Mouse (Mus musculus): ENCODE measurements around the gene Fam20a. TPM values are rescaled to one million over a fixed set of nuclear protein-coding genes. Genes with fewer than 3 reads are reported as not detected.

Gene Fam20a
- polyA plus RNA-seq, 1 experiment from 2014 or later, result 1.3 TPM

DNA sequence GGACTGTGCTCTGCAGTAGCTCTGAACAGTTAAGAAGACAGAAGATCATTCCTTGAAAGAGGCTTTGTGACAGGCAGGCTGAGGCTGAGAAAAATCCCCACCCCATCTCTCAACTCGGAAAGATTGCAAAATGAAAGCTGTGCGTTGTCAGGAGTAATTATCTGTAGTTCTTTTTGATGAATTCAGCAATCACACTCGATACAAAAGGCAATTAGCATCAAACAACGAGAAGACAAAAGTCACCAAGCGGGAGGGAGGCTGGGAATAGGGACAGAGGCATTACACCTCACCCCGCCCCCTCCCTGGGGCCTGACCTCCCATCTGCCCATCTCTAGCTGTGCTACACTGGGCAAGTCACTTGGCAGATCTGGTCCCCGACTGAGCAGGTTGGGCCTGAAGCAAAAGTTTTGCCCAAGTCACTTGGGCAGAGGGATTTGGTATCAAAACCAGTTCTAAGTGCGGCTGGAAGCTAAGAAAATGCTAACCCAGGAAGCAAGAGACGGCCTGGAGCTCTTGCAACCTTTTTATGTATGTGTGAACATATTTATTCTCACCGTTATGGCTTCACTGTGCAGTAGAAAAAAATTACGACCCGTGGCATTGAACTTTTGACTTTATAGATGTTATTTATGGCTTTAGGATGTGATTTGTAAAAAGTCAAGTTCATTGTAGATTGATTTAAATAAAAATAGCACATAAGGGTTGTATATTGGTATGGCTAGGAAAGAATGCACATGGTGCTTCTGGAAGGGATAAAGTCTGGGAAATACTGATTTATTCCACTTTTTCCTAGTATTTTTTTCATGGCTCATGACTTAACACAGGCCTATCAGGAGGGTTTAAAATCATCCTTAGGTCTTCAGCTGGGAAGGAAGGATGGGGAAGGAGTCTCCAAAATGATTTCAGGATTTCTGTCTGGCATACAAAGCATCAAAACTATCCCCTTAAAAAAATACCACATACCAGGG lies 29.8 kb upstream of the Fam20a start:
- Histone ChIP-seq H3K4me1 (ENCODE audit: control insufficient read depth, insufficient read depth, low read length) (no peaks in the 10 kb centered on the region), H3K27ac (replicated peaks; ENCODE audit: low read depth, low read length) (no peak overlapping the region), H3K4me2 (ENCODE audit: low read depth, low read length) (no peak overlapping the region), H3K9ac (replicated peaks; ENCODE audit: low read length) (no peak overlapping the region), H3K4me3 (ENCODE audit: low read depth, low read length) (no peak overlapping the region), H3K27me3 (ENCODE audit: control insufficient read depth, insufficient read depth, low read length) (no peaks in the 10 kb centered on the region), H3K36me3 (replicated peaks; ENCODE audit: control insufficient read depth, insufficient read depth, low read depth, low read length) (no peaks in the 10 kb centered on the region), H3K9me3 (replicated peaks; ENCODE audit: control insufficient read depth, low read length) (no peaks in the 10 kb centered on the region)
- 44% methylated on average over 12 of the region's 12 CpGs for WGBS
- DNase-seq (ENCODE audit: low spot score) (no peak), ATAC-seq (replicated peaks; ENCODE audit: insufficient number of reproducible peaks, low FRiP score, low TSS enrichment, low read depth) (no peak; the same call in 1 of the 2 replicates)

- no peak for DNase-seq (ENCODE audit: low spot score)
- ATAC-seq (replicated peaks; ENCODE audit: insufficient number of reproducible peaks, low FRiP score, low TSS enrichment, low read depth), result no peak
- Histone ChIP-seq H3K27me3 (ENCODE audit: control insufficient read depth, insufficient read depth, low read length) (no peaks in the 10 kb centered on the region), H3K4me1 (ENCODE audit: control insufficient read depth, insufficient read depth, low read length) (no peaks in the 10 kb centered on the region), H3K9ac (replicated peaks; ENCODE audit: low read length) (no peak overlapping the region), H3K27ac (replicated peaks; ENCODE audit: low read depth, low read length) (no peak overlapping the region), H3K36me3 (replicated peaks; ENCODE audit: control insufficient read depth, insufficient read depth, low read depth, low read length) (no peaks in the 10 kb centered on the region), H3K4me2 (ENCODE audit: low read depth, low read length) (no peak overlapping the region), H3K9me3 (replicated peaks; ENCODE audit: control insufficient read depth, low read length) (no peaks in the 10 kb centered on the region), H3K4me3 (ENCODE audit: low read depth, low read length) (no peak overlapping the region)
- WGBS, result 73% methylated on average over 4 of the region's 4 CpGs
These were observed 23.1 kb upstream of the Fam20a start for GRCm38 (mm10) chr11:109745210-109745609.

- Histone ChIP-seq H3K9ac (replicated peaks; ENCODE audit: low read length) (no peak overlapping the region), H3K4me3 (ENCODE audit: low read depth, low read length) (no peak overlapping the region), H3K4me2 (ENCODE audit: low read depth, low read length) (no peak overlapping the region), H3K9me3 (replicated peaks; ENCODE audit: control insufficient read depth, low read length) (no peaks in the 10 kb centered on the region), H3K36me3 (replicated peaks; ENCODE audit: control insufficient read depth, insufficient read depth, low read depth, low read length) (no peaks in the 10 kb centered on the region), H3K27ac (replicated peaks; ENCODE audit: low read depth, low read length) (no peak overlapping the region), H3K4me1 (ENCODE audit: control insufficient read depth, insufficient read depth, low read length) (no peaks in the 10 kb centered on the region), H3K27me3 (ENCODE audit: control insufficient read depth, insufficient read depth, low read length) (no peaks in the 10 kb centered on the region)
- DNase-seq (ENCODE audit: low spot score) (no peak), ATAC-seq (replicated peaks; ENCODE audit: insufficient number of reproducible peaks, low FRiP score, low TSS enrichment, low read depth) (no peak)
- WGBS, result 63% methylated on average over 3 of the region's 3 CpGs
These were observed 15.9 kb upstream of the Fam20a start for GRCm38 (mm10) chr11:109737967-109738366.

DNA sequence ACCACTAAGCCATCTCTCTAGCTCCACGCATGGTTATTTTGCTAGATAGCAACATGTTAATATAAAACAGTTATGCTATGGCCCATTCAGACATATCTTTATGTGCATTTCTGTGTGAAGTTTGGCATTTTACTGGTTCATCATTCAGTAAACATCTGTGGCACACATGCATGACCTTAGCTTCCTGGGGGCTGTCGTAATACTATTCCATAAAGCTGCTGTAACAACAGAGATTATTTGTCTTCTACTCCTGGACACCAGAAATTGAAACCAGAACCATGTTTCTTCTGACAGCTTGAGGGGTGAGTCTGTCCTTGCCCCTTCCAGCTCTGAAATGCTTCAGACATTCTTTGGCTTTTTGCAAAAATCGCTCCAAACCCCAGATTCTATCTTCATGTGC lies 14.3 kb upstream of the Fam20a start:
- 45% methylated on average over 3 of the region's 3 CpGs for WGBS
- ATAC-seq (replicated peaks; ENCODE audit: insufficient number of reproducible peaks, low FRiP score, low TSS enrichment, low read depth) (no peak), DNase-seq (ENCODE audit: low spot score) (no peak)
- Histone ChIP-seq H3K4me3 (ENCODE audit: low read depth, low read length) (no peak overlapping the region), H3K4me2 (ENCODE audit: low read depth, low read length) (no peak overlapping the region), H3K27ac (replicated peaks; ENCODE audit: low read depth, low read length) (no peak overlapping the region), H3K36me3 (replicated peaks; ENCODE audit: control insufficient read depth, insufficient read depth, low read depth, low read length) (no peaks in the 10 kb centered on the region), H3K4me1 (ENCODE audit: control insufficient read depth, insufficient read depth, low read length) (no peaks in the 10 kb centered on the region), H3K27me3 (ENCODE audit: control insufficient read depth, insufficient read depth, low read length) (no peaks in the 10 kb centered on the region), H3K9ac (replicated peaks; ENCODE audit: low read length) (no peak overlapping the region), H3K9me3 (replicated peaks; ENCODE audit: control insufficient read depth, low read length) (no peaks in the 10 kb centered on the region)

DNA sequence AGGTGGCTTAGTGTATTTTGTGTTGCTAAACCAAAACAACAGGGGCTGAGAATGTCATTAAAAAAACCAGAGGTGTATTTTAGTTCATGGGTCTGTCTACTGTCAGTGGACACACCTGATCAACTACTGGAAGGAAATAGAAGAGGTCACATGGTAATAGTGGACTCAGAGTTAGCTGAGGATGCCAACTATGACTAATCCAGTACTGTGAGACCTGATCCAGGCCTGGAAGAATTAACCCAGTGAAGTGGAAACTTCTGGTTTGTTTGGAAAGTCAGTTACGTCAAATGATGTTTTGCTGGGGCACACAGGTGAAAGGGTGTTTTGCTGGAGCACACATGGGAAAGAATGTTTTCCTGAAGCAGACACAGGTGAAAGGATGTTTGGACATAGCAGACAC lies 12.3 kb upstream of the Fam20a start:
- Histone ChIP-seq H3K27ac (replicated peaks; ENCODE audit: low read depth, low read length) (no peak overlapping the region), H3K27me3 (ENCODE audit: control insufficient read depth, insufficient read depth, low read length) (no peaks in the 10 kb centered on the region), H3K9me3 (replicated peaks; ENCODE audit: control insufficient read depth, low read length) (no peaks in the 10 kb centered on the region), H3K36me3 (replicated peaks; ENCODE audit: control insufficient read depth, insufficient read depth, low read depth, low read length) (no peaks in the 10 kb centered on the region), H3K9ac (replicated peaks; ENCODE audit: low read length) (no peak overlapping the region), H3K4me3 (ENCODE audit: low read depth, low read length) (no peak overlapping the region), H3K4me2 (ENCODE audit: low read depth, low read length) (no peak overlapping the region), H3K4me1 (ENCODE audit: control insufficient read depth, insufficient read depth, low read length) (no peaks in the 10 kb centered on the region)
- DNase-seq (ENCODE audit: low spot score) (no peak), ATAC-seq (replicated peaks; ENCODE audit: insufficient number of reproducible peaks, low FRiP score, low TSS enrichment, low read depth) (no peak)
- 85% methylated on average over 1 of the region's 1 CpGs for WGBS

GRCm38 (mm10) chr11:109732726-109733438 lies 10.8 kb upstream of the Fam20a start:
- no peaks in the 10 kb centered on the region for H3K27me3 ChIP-seq (ENCODE audit: control insufficient read depth, insufficient read depth, low read length)
- H3K4me2 ChIP-seq (ENCODE audit: low read depth, low read length), result no peak overlapping the region
- 80% methylated on average over 8 of the region's 8 CpGs for WGBS
- H3K4me1 ChIP-seq (ENCODE audit: control insufficient read depth, insufficient read depth, low read length), result no peaks in the 10 kb centered on the region
- no peaks in the 10 kb centered on the region for H3K9me3 ChIP-seq (replicated peaks; ENCODE audit: control insufficient read depth, low read length)
- no peak overlapping the region for H3K9ac ChIP-seq (replicated peaks; ENCODE audit: low read length)
- ATAC-seq (replicated peaks; ENCODE audit: insufficient number of reproducible peaks, low FRiP score, low TSS enrichment, low read depth) (no peak), DNase-seq (ENCODE audit: low spot score) (no peak)
- no peak overlapping the region for H3K27ac ChIP-seq (replicated peaks; ENCODE audit: low read depth, low read length)
- no peak overlapping the region for H3K4me3 ChIP-seq (ENCODE audit: low read depth, low read length)
- H3K36me3 ChIP-seq (replicated peaks; ENCODE audit: control insufficient read depth, insufficient read depth, low read depth, low read length), result no peaks in the 10 kb centered on the region

DNA sequence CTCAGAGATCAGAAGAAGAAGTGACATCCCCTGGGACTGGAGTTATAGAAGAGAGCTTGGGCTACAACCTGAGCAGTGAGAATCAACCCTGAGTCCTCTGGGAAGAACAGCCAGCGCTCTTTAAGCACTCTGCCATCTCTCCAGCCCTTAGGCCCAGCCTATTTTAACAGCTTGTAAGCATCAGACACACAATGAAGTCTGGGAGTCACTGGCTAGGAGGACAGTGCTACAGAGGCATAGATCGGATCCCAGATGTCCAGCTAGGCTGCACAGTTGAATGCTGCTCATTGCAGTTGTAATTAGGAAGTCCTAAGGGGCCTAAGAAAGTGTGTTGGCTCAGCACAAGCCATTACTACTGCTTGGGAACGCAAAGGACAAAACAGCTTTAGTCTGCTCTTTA lies 6.3 kb upstream of the Fam20a start:
- H3K9ac ChIP-seq (replicated peaks; ENCODE audit: low read length), result no peak overlapping the region

GRCm38 (mm10) chr11:109722711-109723110 lies 632 bp upstream of the Fam20a start:
- H3K9ac ChIP-seq (replicated peaks; ENCODE audit: low read length), result no peak overlapping the region
- no peaks in the 10 kb centered on the region for H3K27me3 ChIP-seq (ENCODE audit: control insufficient read depth, insufficient read depth, low read length)
- H3K4me3 ChIP-seq (ENCODE audit: low read depth, low read length), result no peak overlapping the region
- ATAC-seq (replicated peaks; ENCODE audit: insufficient number of reproducible peaks, low FRiP score, low TSS enrichment, low read depth) (no peak), DNase-seq (ENCODE audit: low spot score) (no peak)
- H3K4me2 ChIP-seq (ENCODE audit: low read depth, low read length), result no peak overlapping the region
- no peak overlapping the region for H3K27ac ChIP-seq (replicated peaks; ENCODE audit: low read depth, low read length)
- no peaks in the 10 kb centered on the region for H3K36me3 ChIP-seq (replicated peaks; ENCODE audit: control insufficient read depth, insufficient read depth, low read depth, low read length)
- H3K9me3 ChIP-seq (replicated peaks; ENCODE audit: control insufficient read depth, low read length), result no peaks in the 10 kb centered on the region
- WGBS, result 53% methylated on average over 4 of the region's 4 CpGs
- no peaks in the 10 kb centered on the region for H3K4me1 ChIP-seq (ENCODE audit: control insufficient read depth, insufficient read depth, low read length)

More for the DNA sequence above, 6.3 kb upstream of the Fam20a start:
- Histone ChIP-seq H3K36me3 (replicated peaks; ENCODE audit: control insufficient read depth, insufficient read depth, low read depth, low read length) (no peaks in the 10 kb centered on the region), H3K4me2 (ENCODE audit: low read depth, low read length) (no peak overlapping the region), H3K9me3 (replicated peaks; ENCODE audit: control insufficient read depth, low read length) (no peaks in the 10 kb centered on the region), H3K4me3 (ENCODE audit: low read depth, low read length) (no peak overlapping the region), H3K27me3 (ENCODE audit: control insufficient read depth, insufficient read depth, low read length) (no peaks in the 10 kb centered on the region), H3K4me1 (ENCODE audit: control insufficient read depth, insufficient read depth, low read length) (no peaks in the 10 kb centered on the region), H3K27ac (replicated peaks; ENCODE audit: low read depth, low read length) (no peak overlapping the region)
- 65% methylated on average over 3 of the region's 3 CpGs for WGBS
- ATAC-seq (replicated peaks; ENCODE audit: insufficient number of reproducible peaks, low FRiP score, low TSS enrichment, low read depth) (no peak), DNase-seq (ENCODE audit: low spot score) (no peak)
